Mouse (Mus musculus): Measurements from ENCODE around the gene Stat5b. TPM values are rescaled to one million over a fixed set of nuclear protein-coding genes. Genes with fewer than 3 reads are reported as not detected.
A peak's percentile ranks its signal among the peaks of the same experiment; 100 is the strongest.

Gene Stat5b
- total RNA-seq, 1 experiment from 2014 or later: 75.5 TPM

DNA sequence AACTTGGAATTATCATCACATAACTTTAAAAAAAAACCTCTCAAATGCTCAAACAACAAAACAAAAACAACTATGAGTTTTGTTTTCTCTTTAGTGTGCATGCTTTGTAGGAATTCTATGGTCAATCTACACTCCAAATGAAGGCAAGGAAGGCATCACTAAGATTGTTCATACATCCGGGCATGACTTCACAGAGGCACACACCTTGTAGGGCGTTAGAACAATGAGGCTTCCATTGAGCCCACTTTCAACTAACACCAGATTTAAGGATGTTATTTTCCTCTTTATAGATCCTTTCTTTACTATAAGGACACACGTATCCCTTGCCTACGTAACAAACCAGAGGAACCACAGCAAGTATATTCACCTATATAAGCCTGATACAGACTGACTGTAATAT, 3.0 kb downstream of the Stat5b start:
- no peak for ATAC-seq (replicated peaks; ENCODE audit: insufficient number of reproducible peaks, low FRiP score, low TSS enrichment, poor library complexity, severe bottlenecking)

DNA sequence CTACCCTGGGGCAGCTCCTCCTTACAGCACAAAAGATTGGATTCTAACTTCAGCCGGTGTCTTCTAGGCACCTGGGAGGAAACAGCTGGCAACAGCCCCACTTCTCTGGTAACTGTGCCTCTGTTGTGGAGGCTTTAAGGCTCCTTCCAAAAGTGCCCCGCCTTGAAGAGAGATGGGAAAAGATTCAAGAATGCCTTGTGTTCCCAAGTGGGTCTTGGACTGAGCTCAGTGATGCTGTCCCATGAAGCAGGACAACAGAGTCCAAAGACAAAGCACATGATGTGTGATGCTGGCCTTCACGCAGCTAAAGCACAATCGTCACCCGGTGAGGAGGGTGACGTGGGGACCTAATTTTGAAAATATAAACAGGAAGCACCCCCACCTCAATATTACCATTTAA, 4.7 kb downstream of the Stat5b start:
- no peak for ATAC-seq (replicated peaks; ENCODE audit: insufficient number of reproducible peaks, low FRiP score, low TSS enrichment, poor library complexity, severe bottlenecking)

- no peak for ATAC-seq (replicated peaks; ENCODE audit: insufficient number of reproducible peaks, low FRiP score, low TSS enrichment, poor library complexity, severe bottlenecking)
These were observed 6.4 kb downstream of the Stat5b start for GRCm38 (mm10) chr11:100844121-100844520.

GRCm38 (mm10) chr11:100843070-100843669, 7.4 kb downstream of the Stat5b start:
- no peak for ATAC-seq (replicated peaks; ENCODE audit: insufficient number of reproducible peaks, low FRiP score, low TSS enrichment, poor library complexity, severe bottlenecking)

- no peak for ATAC-seq (replicated peaks; ENCODE audit: insufficient number of reproducible peaks, low FRiP score, low TSS enrichment, poor library complexity, severe bottlenecking)
These were observed 8.5 kb downstream of the Stat5b start for GRCm38 (mm10) chr11:100842025-100842424.

DNA sequence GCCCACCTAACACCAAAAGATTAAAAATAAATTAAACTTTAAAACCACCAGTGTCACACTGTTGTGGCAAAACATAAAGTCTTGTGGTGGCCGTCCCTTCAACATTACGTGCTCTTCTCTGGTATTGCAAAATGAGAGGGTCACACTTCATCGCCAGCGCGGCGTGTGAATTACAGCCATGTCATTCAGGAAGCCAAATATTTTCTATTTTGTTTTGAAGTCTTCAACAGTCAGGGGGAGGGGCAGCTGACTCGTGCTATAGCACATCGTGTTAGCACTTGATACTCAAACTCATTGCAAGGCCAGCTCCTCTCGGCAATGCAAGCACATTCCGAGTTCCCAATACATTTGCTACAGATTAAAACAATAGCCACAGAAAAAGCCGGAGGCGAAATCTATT, 9.7 kb downstream of the Stat5b start:
- peak; percentile 87 for ATAC-seq (replicated peaks; ENCODE audit: insufficient number of reproducible peaks, low FRiP score, low TSS enrichment, poor library complexity, severe bottlenecking)

- ATAC-seq (replicated peaks; ENCODE audit: insufficient number of reproducible peaks, low FRiP score, low TSS enrichment, poor library complexity, severe bottlenecking): no peak
These were observed 11.0 kb downstream of the Stat5b start for GRCm38 (mm10) chr11:100839523-100839922.

GRCm38 (mm10) chr11:100838894-100839293, 11.6 kb downstream of the Stat5b start:
- ATAC-seq (replicated peaks; ENCODE audit: insufficient number of reproducible peaks, low FRiP score, low TSS enrichment, poor library complexity, severe bottlenecking): no peak

DNA sequence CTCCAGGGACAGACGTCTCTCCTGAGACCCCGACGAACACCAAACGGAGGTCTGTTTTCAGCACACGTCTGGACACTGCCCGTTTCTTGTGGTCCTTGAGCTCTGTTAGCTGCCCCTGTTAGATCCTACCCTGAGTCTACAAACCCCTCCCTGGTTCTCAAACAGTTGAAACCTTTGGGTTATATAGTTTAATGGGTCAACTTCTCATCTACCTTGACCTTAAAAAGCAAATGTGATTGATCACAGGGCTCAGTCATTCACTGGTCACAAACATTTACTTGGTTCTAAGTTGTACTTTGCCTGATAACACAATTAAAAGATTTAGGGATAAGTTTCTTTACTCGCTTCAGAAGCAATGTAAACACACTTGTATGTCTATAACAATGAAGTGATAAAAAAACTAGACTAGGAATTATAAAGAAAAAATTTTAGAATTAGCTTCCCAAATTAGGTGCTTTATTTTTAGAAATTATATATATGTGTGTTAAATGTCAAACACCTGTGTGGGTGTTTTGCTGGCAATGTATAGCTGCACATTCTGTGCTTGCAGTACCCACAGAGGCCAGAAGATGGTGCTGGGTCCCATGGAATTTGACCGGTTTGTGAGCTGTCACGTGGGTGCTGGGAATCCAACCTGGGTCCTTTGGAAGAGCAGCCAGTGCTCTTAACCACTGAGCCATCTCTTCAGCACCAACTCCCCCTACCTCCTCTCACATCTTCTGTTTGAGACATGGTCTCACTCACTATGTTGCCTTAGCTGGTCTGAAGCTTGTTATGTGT, 13.4 kb downstream of the Stat5b start:
- 0 out of 2 replicates have a peak, but pooled peaks have one; percentile 34 for ATAC-seq (replicated peaks; ENCODE audit: insufficient number of reproducible peaks, low FRiP score, low TSS enrichment, poor library complexity, severe bottlenecking)

DNA sequence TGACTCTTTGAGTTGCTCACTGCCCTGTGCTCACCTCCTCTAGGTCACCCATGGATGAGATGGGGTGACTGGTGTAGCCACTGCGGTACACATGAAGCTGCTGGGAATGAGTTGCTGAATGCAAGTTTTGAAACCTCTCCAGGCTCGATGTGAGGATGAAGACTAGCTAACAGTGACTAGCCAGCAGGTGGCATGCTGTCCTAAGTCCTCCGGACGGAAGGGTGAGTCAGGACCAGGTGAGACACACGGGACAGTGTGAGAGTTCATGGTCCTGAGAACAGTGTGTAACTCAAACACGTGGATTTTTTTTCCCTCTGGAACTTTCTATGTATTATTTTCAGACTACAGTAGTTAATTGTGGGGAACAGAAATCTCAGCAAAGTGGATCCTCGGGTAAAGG, 17.1 kb downstream of the Stat5b start:
- ATAC-seq (replicated peaks; ENCODE audit: insufficient number of reproducible peaks, low FRiP score, low TSS enrichment, poor library complexity, severe bottlenecking): no peak

- ATAC-seq (replicated peaks; ENCODE audit: insufficient number of reproducible peaks, low FRiP score, low TSS enrichment, poor library complexity, severe bottlenecking): no peak
These were observed 19.1 kb downstream of the Stat5b start for GRCm38 (mm10) chr11:100831396-100831795.

DNA sequence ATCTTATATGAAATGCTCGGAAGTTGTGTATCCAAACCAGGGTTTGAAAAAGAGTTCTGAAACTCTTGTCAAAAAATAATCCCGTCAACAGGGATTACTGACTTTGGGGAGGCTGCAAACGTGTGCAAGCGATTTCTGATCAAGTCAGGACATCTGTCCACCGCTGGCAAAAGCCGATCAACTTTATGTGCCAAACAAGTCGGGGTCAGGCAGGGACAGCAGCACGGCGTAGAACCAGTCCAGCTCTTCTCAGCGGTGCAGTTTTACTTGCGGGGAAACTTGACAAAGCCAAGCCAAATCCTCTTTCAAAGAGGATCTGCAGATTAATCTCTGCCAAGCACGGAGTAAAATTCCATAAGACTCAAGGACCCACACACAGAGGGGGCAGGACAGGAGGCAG, 20.8 kb downstream of the Stat5b start:
- ATAC-seq (replicated peaks; ENCODE audit: insufficient number of reproducible peaks, low FRiP score, low TSS enrichment, poor library complexity, severe bottlenecking): no peak

GRCm38 (mm10) chr11:100828676-100829151, 21.8 kb downstream of the Stat5b start:
- peak; percentile 41; the same call in 1 of the 2 replicates for ATAC-seq (replicated peaks; ENCODE audit: insufficient number of reproducible peaks, low FRiP score, low TSS enrichment, poor library complexity, severe bottlenecking)

- peak; percentile 70 for ATAC-seq (replicated peaks; ENCODE audit: insufficient number of reproducible peaks, low FRiP score, low TSS enrichment, poor library complexity, severe bottlenecking)
These were observed 24.2 kb downstream of the Stat5b start for GRCm38 (mm10) chr11:100826161-100826866.

DNA sequence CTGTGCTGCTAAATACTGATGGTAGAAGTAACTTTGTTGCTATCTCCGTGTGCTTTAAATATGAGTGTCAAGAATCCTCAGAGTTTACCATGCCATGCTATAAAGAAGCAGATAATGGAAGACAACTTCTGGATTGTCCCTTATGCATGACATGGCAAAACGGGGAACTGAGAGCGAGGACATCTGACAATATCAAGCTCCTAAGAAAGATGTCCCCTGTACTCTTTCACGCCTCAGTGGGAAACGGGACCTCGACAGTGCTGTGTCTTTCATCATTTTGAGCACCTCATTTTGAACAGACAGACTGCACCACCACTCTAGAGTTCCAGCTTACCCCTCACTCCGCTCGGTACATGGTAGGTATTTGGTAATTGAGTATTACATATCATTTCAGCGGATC, 25.1 kb downstream of the Stat5b start:
- ATAC-seq (replicated peaks; ENCODE audit: insufficient number of reproducible peaks, low FRiP score, low TSS enrichment, poor library complexity, severe bottlenecking): no peak

- ATAC-seq (replicated peaks; ENCODE audit: insufficient number of reproducible peaks, low FRiP score, low TSS enrichment, poor library complexity, severe bottlenecking): no peak
These were observed 26.0 kb downstream of the Stat5b start for GRCm38 (mm10) chr11:100824496-100824895.

GRCm38 (mm10) chr11:100823543-100824313, 26.8 kb downstream of the Stat5b start:
- no peak for ATAC-seq (replicated peaks; ENCODE audit: insufficient number of reproducible peaks, low FRiP score, low TSS enrichment, poor library complexity, severe bottlenecking)

- ATAC-seq (replicated peaks; ENCODE audit: insufficient number of reproducible peaks, low FRiP score, low TSS enrichment, poor library complexity, severe bottlenecking): peak; percentile 81
These were observed 28.2 kb downstream of the Stat5b start for GRCm38 (mm10) chr11:100822365-100822764.
